7 mouse cellular contexts compared by ENCODE assay signal in genomic region chr8:69919876-69920662, GRCm38 (mm10). TPM values are rescaled to one million over a fixed set of nuclear protein-coding genes. Genes with fewer than 3 reads are reported as not detected.
DNase-seq lines count a peak whose midpoint lies in the region; ATAC-seq and TF ChIP-seq lines count a peak whose summit lies in the region.

No protein-coding gene starts in this region.

- no peak for TF ChIP-seq CTCF in E14TG2a.4 (conservative IDR thresholded peaks at IDR 0.05; ENCODE audit: low read length)

- H3K4me2 ChIP-seq in limb, embryonic 11.5 days (ENCODE audit: low read depth, severe bottlenecking) = no peak overlapping the region

- no peak overlapping the region for H3K27ac ChIP-seq in limb, embryonic 11.5 days (replicated peaks; ENCODE audit: low read depth, low read length)
- H3K27ac ChIP-seq in midbrain, embryonic 10.5 days (replicated peaks) = peak overlapping the region; percentile 85

- no peaks in the 10 kb centered on the region for H3K9me3 ChIP-seq in E14TG2a.4 (ENCODE audit: low read length)
- H3K9me3 ChIP-seq in limb, embryonic 11.5 days (ENCODE audit: control insufficient read depth, low read length) = no peaks in the 10 kb centered on the region
- H3K9me3 ChIP-seq in midbrain, embryonic 10.5 days (replicated peaks) = no peaks in the 10 kb centered on the region

- peak; percentile 61 for ATAC-seq in erythroblast, adult 5-6 weeks (replicated peaks; ENCODE audit: low FRiP score, poor library complexity, severe bottlenecking)
- ATAC-seq in limb, embryonic 11.5 days (ENCODE audit: insufficient number of reproducible peaks, low FRiP score, low TSS enrichment, low read depth) = peak; percentile 36; the same call in 1 of the 2 replicates

- peak overlapping the region; percentile 39; the same call in 1 of the 2 replicates for H3K4me3 ChIP-seq in E14TG2a.4 (replicated peaks; ENCODE audit: low read length)
- no peak overlapping the region for H3K4me3 ChIP-seq in limb, embryonic 11.5 days (ENCODE audit: low read depth, low read length)
- peak overlapping the region; percentile 18; the same call in 1 of the 2 replicates for H3K4me3 ChIP-seq in midbrain, embryonic 10.5 days

- peaks cover 87% of the 10 kb centered on the region for H3K36me3 ChIP-seq in E14TG2a.4 (ENCODE audit: insufficient read depth, low read length)
- H3K36me3 ChIP-seq in limb, embryonic 11.5 days (ENCODE audit: control insufficient read depth, insufficient read depth, low read length) = peaks cover 12% of the 10 kb centered on the region; the same call in 1 of the 2 replicates
- H3K36me3 ChIP-seq in midbrain, embryonic 10.5 days = peaks cover 52% of the 10 kb centered on the region
- no peaks in the 10 kb centered on the region; the same call in none of the 2 replicates for H3K36me3 ChIP-seq in splenic B cell, adult 2 months (ENCODE audit: control insufficient read depth, insufficient read depth, low read length, poor library complexity, severe bottlenecking)

- no peaks in the 10 kb centered on the region for H3K27me3 ChIP-seq in E14TG2a.4 (ENCODE audit: insufficient read depth, low read length)
- H3K27me3 ChIP-seq in limb, embryonic 11.5 days (ENCODE audit: control insufficient read depth, insufficient read depth, low read length) = no peaks in the 10 kb centered on the region
- H3K27me3 ChIP-seq in midbrain, embryonic 10.5 days (ENCODE audit: low read depth, poor library complexity, severe bottlenecking) = no peaks in the 10 kb centered on the region
- H3K27me3 ChIP-seq in splenic B cell, adult 2 months (ENCODE audit: control insufficient read depth, insufficient read depth, low read length, poor library complexity, severe bottlenecking) = no peaks in the 10 kb centered on the region

- WGBS in limb, embryonic 11.5 days = 50% methylated on average over 11 of the region's 11 CpGs
- 63% methylated on average over 11 of the region's 11 CpGs for WGBS in midbrain, embryonic 10.5 days

- H3K4me1 ChIP-seq in E14TG2a.4 (replicated peaks; ENCODE audit: low read depth, low read length) = peaks cover 96% of the 10 kb centered on the region
- peaks cover 8% of the 10 kb centered on the region; the same call in 1 of the 2 replicates for H3K4me1 ChIP-seq in limb, embryonic 11.5 days (ENCODE audit: control insufficient read depth, insufficient read depth, low read length)
- peaks cover 34% of the 10 kb centered on the region for H3K4me1 ChIP-seq in midbrain, embryonic 10.5 days

- H3K9ac ChIP-seq in limb, embryonic 11.5 days (ENCODE audit: low read length) = peak overlapping the region; percentile 24; the same call in 1 of the 2 replicates

- peak; percentile 89 for DNase-seq in T-cell, adult 2 months (ENCODE audit: low spot score)
- DNase-seq in heart, postnatal 4 days = peak; percentile 58
- DNase-seq in limb, embryonic 11.5 days (ENCODE audit: low spot score) = peak; percentile 67
- DNase-seq in midbrain, embryonic 10.5 days (ENCODE audit: low spot score) = peak; percentile 65
- peak; percentile 97 for DNase-seq in splenic B cell, adult 2 months (ENCODE audit: low read depth, low spot score)

RNA-seq across cellular contexts. Expression of gene Yjefn3, which starts 17.6 kb away (rescaled TPM):
- not detected in 2 replicates for total RNA-seq in erythroblast, adult 5-6 weeks (2015; ENCODE audit: low replicate concordance)
- total RNA-seq in erythroblast, adult 5-6 weeks (2017; ENCODE audit: low replicate concordance) = not detected in 2 replicates
- 1 to 10 TPM; 6.2 to 8.6 TPM for total RNA-seq in heart, postnatal 4 days (2021)
- 2.5 and 4.3 TPM in 2 replicates for polyA plus RNA-seq in limb, embryonic 11.5 days (2014; fragmentation: Nextera tagmentation; extraction: Ambion mirVana)
- 4.2 and 5.9 TPM in 2 replicates for polyA plus RNA-seq in midbrain, embryonic 10.5 days (2016; fragmentation: Nextera tagmentation; extraction: Ambion mirVana)

RNA-seq across cellular contexts. Expression of gene Ndufa13, which starts 17.7 kb away (rescaled TPM):
- total RNA-seq in erythroblast, adult 5-6 weeks (2015; ENCODE audit: low replicate concordance) = 16.1 and 18.2 TPM in 2 replicates
- total RNA-seq in erythroblast, adult 5-6 weeks (2017; ENCODE audit: low replicate concordance) = 27.2 and 32.9 TPM in 2 replicates
- total RNA-seq in heart, postnatal 4 days (2021) = 100 to 1,000 TPM; 286 to 326 TPM
- polyA plus RNA-seq in limb, embryonic 11.5 days (2014; fragmentation: Nextera tagmentation; extraction: Ambion mirVana) = 164 and 168 TPM in 2 replicates
- polyA plus RNA-seq in midbrain, embryonic 10.5 days (2016; fragmentation: Nextera tagmentation; extraction: Ambion mirVana) = 173 and 174 TPM in 2 replicates

RNA-seq across cellular contexts. Expression of gene Tssk6, which starts 18.1 kb away (rescaled TPM):
- not detected in 2 replicates for total RNA-seq in erythroblast, adult 5-6 weeks (2015; ENCODE audit: low replicate concordance)
- total RNA-seq in erythroblast, adult 5-6 weeks (2017; ENCODE audit: low replicate concordance) = 0.28 and 0.94 TPM in 2 replicates
- under 1 TPM in 1 of 2 experiments, not detected in 1; 0.33 TPM for total RNA-seq in heart, postnatal 4 days (2021)
- 4.4 and 4.9 TPM in 2 replicates for polyA plus RNA-seq in limb, embryonic 11.5 days (2014; fragmentation: Nextera tagmentation; extraction: Ambion mirVana)
- 5.2 and 5.4 TPM in 2 replicates for polyA plus RNA-seq in midbrain, embryonic 10.5 days (2016; fragmentation: Nextera tagmentation; extraction: Ambion mirVana)

RNA-seq across cellular contexts. Expression of gene Cilp2, which starts 32.6 kb away (rescaled TPM):
- total RNA-seq in erythroblast, adult 5-6 weeks (2015; ENCODE audit: low replicate concordance) = not detected in 2 replicates
- not detected in 2 replicates for total RNA-seq in erythroblast, adult 5-6 weeks (2017; ENCODE audit: low replicate concordance)
- under 1 TPM; 0.50 to 0.74 TPM for total RNA-seq in heart, postnatal 4 days (2021)
- polyA plus RNA-seq in limb, embryonic 11.5 days (2014; fragmentation: Nextera tagmentation; extraction: Ambion mirVana) = 0.28 and 0.35 TPM in 2 replicates
- polyA plus RNA-seq in midbrain, embryonic 10.5 days (2016; fragmentation: Nextera tagmentation; extraction: Ambion mirVana) = 0.47 TPM in 2 replicates

Comparison
In these comparisons a context has a peak if more than half of its experiments do, and no peak if none do; other contexts are left out.
1. RNA of gene Yjefn3, which starts 17.6 kb away (total RNA-seq): 6.2 to 8.6 TPM in heart, postnatal 4 days; not detected in erythroblast, adult 5-6 weeks; every median in the first group is over 4 times any median in the second.
2. RNA of gene Ndufa13, which starts 17.7 kb away (total RNA-seq): 286 to 326 TPM in heart, postnatal 4 days; 16.1 to 32.9 TPM in erythroblast, adult 5-6 weeks; every median in the first group is over 4 times any median in the second.
3. Peak in every context shown above with its lines, with median percentiles within 50 percentile points of each other: DNase-seq.